Mouse (Mus musculus) G1E (cell line): ENCODE measurements at regions not wholly inside any gene's neighbourhood (a gene's known extent, or its start where the extent isn't known, plus 50 kb on each side); places are given as distances from the start of the nearest gene placed in this dataset.

Source experiments
- CTCF ChIP-seq: IDR thresholded peaks from 2 replicates; pipeline ENCODE4 v1.5.1; 2012; ENCODE audit warnings: low read depth, low read length, inconsistent platforms, mixed read lengths
- GATA1 ChIP-seq: IDR thresholded peaks from 2 replicates; pipeline ENCODE4 v1.6.1; 2012; ENCODE audit warnings: borderline replicate concordance, low read length, inconsistent platforms, mixed read lengths
- GATA2 ChIP-seq: IDR thresholded peaks from 2 replicates; pipeline ENCODE4 v1.6.1; 2012; ENCODE audit warnings: low read depth, low read length, inconsistent platforms, borderline replicate concordance
- POLR2AphosphoS5 ChIP-seq: IDR thresholded peaks from 2 replicates; pipeline ENCODE4 v1.6.1; 2012; ENCODE audit warnings: low read depth, low read length, inconsistent platforms; ENCODE audit not compliant: insufficient replicate concordance
- TAL1 ChIP-seq: conservative IDR thresholded peaks from 2 replicates; pipeline ENCODE4 v1.6.1; 2012; ENCODE audit warnings: low read depth, low read length, inconsistent platforms, mixed read lengths

DNA sequence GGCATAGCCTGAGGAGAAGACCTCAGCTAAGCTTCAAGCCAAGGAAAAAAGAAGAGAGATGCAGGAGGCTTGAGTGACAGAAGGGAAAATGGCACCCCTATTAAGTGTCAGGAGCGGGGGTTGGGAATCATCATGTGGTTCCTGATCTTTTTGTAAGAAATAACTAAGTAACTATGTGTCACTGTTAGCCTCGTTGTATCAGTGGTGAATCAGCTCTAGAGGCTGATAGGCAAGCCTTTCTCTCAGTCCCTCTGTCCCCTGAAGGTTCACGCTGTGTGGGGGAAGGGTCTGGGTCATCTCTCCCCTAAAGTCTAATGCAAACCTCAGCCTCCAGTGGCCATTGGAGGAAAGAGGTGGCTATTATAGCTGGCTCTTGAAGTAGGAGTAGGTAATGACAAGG, 99.1 kb upstream of the Sox2 start:
- TF ChIP-seq GATA1 (no peak), CTCF (no peak), TAL1 (no peak), POLR2AphosphoS5 (no peak), GATA2 (no peak)
